Mouse (Mus musculus) midbrain, embryonic 10.5 days (tissue): ENCODE measurements around the gene Chst10. TPM values are rescaled to one million over a fixed set of nuclear protein-coding genes. Genes with fewer than 3 reads are reported as not detected.
A peak's percentile ranks its signal among the peaks of the same experiment; 100 is the strongest.

Experiments
- DNase-seq: peaks from one replicate; pipeline ENCODE4 v3.0.0-alpha.2; 2017; ENCODE audit warnings: low spot score
- H3K27ac ChIP-seq: fragments of 300-500 bp; sonication (generic); replicated peaks from 2 replicates; pipeline ENCODE4 v1.5.1; 2016; ENCODE audit warnings: mild to moderate bottlenecking
- H3K27me3 ChIP-seq: fragments of 300-500 bp; sonication (generic); 2 replicates; pipeline ENCODE4 v1.6.1; 2016; ENCODE audit warnings: low read depth, mild to moderate bottlenecking; ENCODE audit not compliant: poor library complexity, severe bottlenecking
- H3K36me3 ChIP-seq: fragments of 300-500 bp; sonication (generic); 2 replicates; pipeline ENCODE4 v1.6.1; 2016; ENCODE audit warnings: mild to moderate bottlenecking, moderate library complexity
- H3K4me1 ChIP-seq: fragments of 300-500 bp; sonication (generic); 2 replicates; pipeline ENCODE4 v1.6.1; 2016
- H3K4me3 ChIP-seq: fragments of 300-500 bp; sonication (generic); 2 replicates; pipeline ENCODE4 v1.5.1; 2016; ENCODE audit warnings: mild to moderate bottlenecking, moderate library complexity
- H3K9me3 ChIP-seq: fragments of 300-500 bp; sonication (generic); replicated peaks from 2 replicates; pipeline ENCODE4 v1.6.1; 2016; ENCODE audit warnings: mild to moderate bottlenecking
- WGBS: fragments of 180-500 bp; shearing (Covaris S2); methylation state at CpG from one replicate; pipeline ENCODE4 v1.1.7; 2016; 5-methylcytosine and 5-hydroxymethylcytosine counted together
- polyA plus RNA-seq: library from polyadenylated mRNA; unstranded; fragments of >200 nt; fragmentation: Nextera tagmentation; extraction: Ambion mirVana; gene quantifications from 2 replicates; pipeline ENCODE4 v1.2.1, GENCODE M21; 2016

The Chst10 gene
- polyA plus RNA-seq, 1 experiment from 2014 or later = 12.6 TPM

GRCm38 (mm10) chr1:38860867-38861524 is 37.0 kb downstream of the Chst10 start:
- Histone ChIP-seq H3K27ac (no peak overlapping the region), H3K27me3 (no peaks in the 10 kb centered on the region), H3K4me3 (no peak overlapping the region), H3K4me1 (no peaks in the 10 kb centered on the region), H3K36me3 (peaks cover 18% of the 10 kb centered on the region), H3K9me3 (no peaks in the 10 kb centered on the region)
- 94% methylated on average over 9 of the region's 9 CpGs for WGBS
- DNase-seq = no peak

DNA sequence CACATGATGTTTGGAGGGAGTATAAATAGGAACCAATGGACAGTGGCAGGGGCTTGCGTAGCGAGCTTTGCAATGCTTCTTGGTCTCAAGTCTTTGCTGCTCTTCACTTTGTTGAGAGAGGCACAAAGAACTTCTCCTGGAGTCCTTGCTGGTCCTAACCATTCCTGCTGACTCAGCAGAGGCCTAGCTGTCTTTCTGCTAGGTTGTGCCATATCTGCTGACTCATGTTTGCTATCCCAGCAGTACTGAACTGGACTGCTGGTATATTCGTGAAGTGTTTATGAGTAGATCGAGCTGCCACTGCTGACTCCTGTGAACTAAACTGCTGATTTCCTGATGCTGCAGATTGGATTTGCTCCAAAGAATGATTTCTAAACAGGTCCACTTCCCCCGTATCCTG is 37.8 kb downstream of the Chst10 start:
- H3K27ac ChIP-seq = no peak overlapping the region
- DNase-seq = no peak
- no peaks in the 10 kb centered on the region for H3K4me1 ChIP-seq
- no peaks in the 10 kb centered on the region for H3K9me3 ChIP-seq
- no peak overlapping the region for H3K4me3 ChIP-seq
- H3K36me3 ChIP-seq = peaks cover 11% of the 10 kb centered on the region; the same call in 1 of the 2 replicates
- H3K27me3 ChIP-seq = no peaks in the 10 kb centered on the region
- 90% methylated on average over 5 of the region's 5 CpGs for WGBS

- H3K9me3 ChIP-seq = no peaks in the 10 kb centered on the region
- H3K36me3 ChIP-seq = no peaks in the 10 kb centered on the region
- H3K4me3 ChIP-seq = no peak overlapping the region
- peaks cover 6% of the 10 kb centered on the region for H3K27me3 ChIP-seq
- peak; percentile 73 for DNase-seq
- WGBS = 15% methylated on average over 3 of the region's 3 CpGs
- H3K4me1 ChIP-seq = no peaks in the 10 kb centered on the region
- H3K27ac ChIP-seq = no peak overlapping the region
Measured at GRCm38 (mm10) chr1:38856196-38856595, 41.8 kb downstream of the Chst10 start.

DNA sequence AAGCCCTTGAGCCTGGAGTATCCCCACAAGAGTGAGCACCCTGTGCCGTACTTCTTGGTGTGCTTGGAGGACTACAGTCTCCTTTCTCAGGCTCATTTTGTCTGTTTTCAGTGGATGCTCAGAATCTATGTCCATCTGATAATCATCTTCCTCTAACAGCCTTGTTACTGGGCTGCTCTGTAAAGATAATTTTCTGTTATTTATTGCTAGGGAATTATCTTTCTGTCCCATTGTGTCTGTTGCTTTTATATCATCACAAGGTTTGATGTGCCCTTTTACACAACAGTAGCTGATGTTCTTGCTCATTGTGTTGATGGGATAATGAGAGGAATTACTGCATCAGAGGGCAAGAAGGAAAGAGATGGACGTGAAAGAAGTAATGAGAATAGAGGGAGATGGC is 45.7 kb downstream of the Chst10 start:
- H3K27ac ChIP-seq = no peak overlapping the region
- H3K4me1 ChIP-seq = peaks cover 23% of the 10 kb centered on the region
- WGBS = 70% methylated on average over 2 of the region's 2 CpGs
- H3K36me3 ChIP-seq = no peaks in the 10 kb centered on the region
- H3K4me3 ChIP-seq = no peak overlapping the region
- no peak for DNase-seq
- H3K27me3 ChIP-seq = peaks cover 13% of the 10 kb centered on the region
- no peaks in the 10 kb centered on the region for H3K9me3 ChIP-seq

DNA sequence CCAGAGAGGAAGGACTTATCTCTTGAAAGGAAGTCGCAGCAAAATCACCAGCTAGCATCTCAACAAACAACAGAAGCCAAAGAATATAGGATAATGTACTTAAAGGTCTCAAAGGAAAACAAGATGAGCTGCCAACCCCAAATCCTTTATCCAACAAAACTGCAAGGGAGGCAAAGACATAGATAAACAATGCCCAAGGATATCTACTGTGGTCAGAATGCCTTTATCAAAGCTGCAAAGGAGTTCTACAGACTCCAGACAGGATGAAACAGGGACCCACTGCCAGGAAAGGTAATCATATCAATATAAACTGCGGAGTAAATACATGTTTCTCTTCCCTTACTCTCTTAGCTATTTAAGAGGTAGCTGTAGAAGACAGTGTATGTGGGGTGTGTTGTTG is 47.3 kb downstream of the Chst10 start:
- Histone ChIP-seq H3K4me1 (peaks cover 33% of the 10 kb centered on the region), H3K36me3 (no peaks in the 10 kb centered on the region), H3K27ac (no peak overlapping the region), H3K4me3 (no peak overlapping the region), H3K9me3 (no peaks in the 10 kb centered on the region), H3K27me3 (peaks cover 24% of the 10 kb centered on the region)
- DNase-seq = no peak
- WGBS = 86% methylated on average over 2 of the region's 2 CpGs

- H3K27me3 ChIP-seq = peaks cover 18% of the 10 kb centered on the region
- peaks cover 33% of the 10 kb centered on the region for H3K4me1 ChIP-seq
- H3K36me3 ChIP-seq = no peaks in the 10 kb centered on the region
- H3K4me3 ChIP-seq = no peak overlapping the region
- WGBS = 40% methylated on average over 2 of the region's 2 CpGs
- DNase-seq = no peak
- H3K9me3 ChIP-seq = no peaks in the 10 kb centered on the region
- no peak overlapping the region for H3K27ac ChIP-seq
Measured at GRCm38 (mm10) chr1:38848451-38849289, 49.3 kb downstream of the Chst10 start.

GRCm38 (mm10) chr1:38847975-38848374 is 50.0 kb downstream of the Chst10 start:
- peak overlapping the region; percentile 37 for H3K4me3 ChIP-seq

DNA sequence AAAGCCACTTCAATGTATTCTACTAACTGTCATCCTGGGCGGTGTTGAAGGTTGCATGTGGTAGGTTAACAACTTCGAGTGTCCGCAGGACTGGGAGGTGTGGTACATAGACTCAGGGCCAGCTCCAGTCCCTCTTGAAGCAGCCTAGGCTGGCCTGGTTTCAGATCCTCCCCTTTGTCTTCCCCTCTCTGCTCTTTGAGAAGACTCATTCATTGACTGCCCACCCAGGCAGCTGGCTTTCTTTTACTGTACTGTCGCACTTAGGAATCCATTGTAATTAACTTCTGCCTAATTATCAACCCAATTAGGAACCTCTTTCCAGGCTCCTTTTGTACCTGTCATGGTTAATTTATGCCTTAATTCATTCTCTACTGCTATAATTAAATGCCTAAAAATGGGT is 54.7 kb downstream of the Chst10 start:
- Histone ChIP-seq H3K4me1 (peaks cover 20% of the 10 kb centered on the region), H3K9me3 (no peaks in the 10 kb centered on the region), H3K36me3 (no peaks in the 10 kb centered on the region), H3K27ac (no peak overlapping the region), H3K27me3 (peaks cover 22% of the 10 kb centered on the region), H3K4me3 (no peak overlapping the region)
- WGBS = 71% methylated on average over 4 of the region's 4 CpGs
- no peak for DNase-seq

More at GRCm38 (mm10) chr1:38847975-38848374, 50.0 kb downstream of the Chst10 start:
- peaks cover 33% of the 10 kb centered on the region for H3K4me1 ChIP-seq
- no peaks in the 10 kb centered on the region for H3K36me3 ChIP-seq
- H3K27me3 ChIP-seq = peaks cover 18% of the 10 kb centered on the region
- H3K9me3 ChIP-seq = no peaks in the 10 kb centered on the region
- WGBS = 31% methylated on average over 11 of the region's 11 CpGs
- peak overlapping the region; percentile 67 for H3K27ac ChIP-seq
- DNase-seq = peak; percentile 61

- H3K36me3 ChIP-seq = no peaks in the 10 kb centered on the region
- H3K27ac ChIP-seq = no peak overlapping the region
- WGBS = 96% methylated on average over 1 of the region's 1 CpGs
- no peak overlapping the region for H3K4me3 ChIP-seq
- no peaks in the 10 kb centered on the region for H3K9me3 ChIP-seq
- DNase-seq = no peak
- peaks cover 16% of the 10 kb centered on the region for H3K4me1 ChIP-seq
- H3K27me3 ChIP-seq = peaks cover 26% of the 10 kb centered on the region
Measured at GRCm38 (mm10) chr1:38842861-38843260, 55.1 kb downstream of the Chst10 start.

DNA sequence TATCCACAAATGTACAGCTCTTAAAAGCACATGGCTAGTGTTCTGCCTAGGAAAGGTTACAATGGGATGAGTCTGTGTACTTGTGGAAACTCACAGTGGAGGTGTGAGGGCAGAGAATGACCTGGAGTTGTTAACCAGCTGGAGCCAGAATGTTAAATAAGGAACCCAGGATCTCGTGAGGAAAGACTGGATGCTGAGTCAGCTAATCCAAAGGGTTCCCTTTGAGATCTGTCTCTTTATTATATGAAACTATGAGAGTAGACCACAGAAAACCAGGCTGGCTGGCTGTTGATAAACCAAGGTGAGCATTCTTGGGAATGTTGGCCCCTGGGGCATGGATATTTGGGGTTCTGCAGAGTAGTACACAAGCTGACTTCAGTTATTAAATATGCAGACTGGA is 58.0 kb downstream of the Chst10 start:
- Histone ChIP-seq H3K27me3 (peaks cover 44% of the 10 kb centered on the region), H3K4me1 (peaks cover 19% of the 10 kb centered on the region), H3K27ac (no peak overlapping the region), H3K36me3 (no peaks in the 10 kb centered on the region), H3K9me3 (no peaks in the 10 kb centered on the region), H3K4me3 (no peak overlapping the region)
- WGBS = 55% methylated on average over 1 of the region's 1 CpGs
- DNase-seq = no peak

DNA sequence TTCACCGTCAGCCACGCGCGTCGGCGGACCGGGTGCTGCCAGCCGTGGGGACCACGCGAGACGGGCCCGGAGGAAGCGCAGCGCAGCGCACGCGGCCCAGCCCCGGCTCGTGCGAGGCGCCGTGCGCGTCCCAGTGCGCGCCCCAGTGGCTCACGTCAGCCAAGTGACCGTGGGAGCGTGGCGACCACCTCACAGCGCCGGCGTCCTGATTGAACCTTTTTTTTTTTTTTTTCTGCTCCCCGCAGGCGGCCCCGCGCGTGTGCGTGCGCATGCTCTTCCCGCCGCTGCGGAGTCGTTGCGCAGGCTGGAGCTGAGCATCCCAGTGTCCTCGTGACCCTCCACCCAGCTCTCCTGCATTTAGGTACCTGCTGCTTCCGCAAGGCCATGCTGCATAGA is 61.5 kb downstream of the Chst10 start, which contains the start of gene Lonrf2:
Gene Lonrf2 (minus strand): TSS at position 235 of the 396 bp plus-strand sequence.
- H3K36me3 ChIP-seq = peaks cover 9% of the 10 kb centered on the region; the same call in 1 of the 2 replicates
- H3K27me3 ChIP-seq = peaks cover 48% of the 10 kb centered on the region
- H3K9me3 ChIP-seq = no peaks in the 10 kb centered on the region
- WGBS = 1% methylated on average over 47 of the region's 47 CpGs
- peak within 1 kb of the TSS; percentile 86 for H3K27ac ChIP-seq
- peaks cover 24% of the 10 kb centered on the region for H3K4me1 ChIP-seq
- H3K4me3 ChIP-seq = peak within 1 kb of the TSS; percentile 81
- DNase-seq = peak; percentile 50

- Histone ChIP-seq H3K27ac (peak overlapping the region; percentile 86), H3K27me3 (peaks cover 48% of the 10 kb centered on the region), H3K9me3 (no peaks in the 10 kb centered on the region), H3K4me3 (peak overlapping the region; percentile 81), H3K36me3 (peaks cover 9% of the 10 kb centered on the region; the same call in 1 of the 2 replicates), H3K4me1 (peaks cover 24% of the 10 kb centered on the region)
- DNase-seq = peak; percentile 64
- WGBS = 3% methylated on average over 103 of the region's 103 CpGs
Measured at GRCm38 (mm10) chr1:38835568-38836476, 62.1 kb downstream of the Chst10 start.
